Mouse (Mus musculus): Measurements from ENCODE around the gene Abcb8. TPM values are rescaled to one million over a fixed set of nuclear protein-coding genes. Genes with fewer than 3 reads are reported as not detected.

Abcb8 gene
- polyA plus RNA-seq, 1 experiment from 2014 or later, result 49.6 TPM

GRCm38 (mm10) chr5:24400911-24401605 lies 7.6 kb downstream of the Abcb8 start:
- H3K4me1 ChIP-seq, result no peaks in the 10 kb centered on the region
- H3K9ac ChIP-seq, result no peak overlapping the region
- ATAC-seq (ENCODE audit: borderline replicate concordance, extremely low read depth, low FRiP score, low TSS enrichment), result no peak
- H3K36me3 ChIP-seq, result peaks cover 17% of the 10 kb centered on the region; the same call in 1 of the 2 replicates
- 87% methylated on average over 5 of the region's 5 CpGs for WGBS
- H3K27me3 ChIP-seq, result no peaks in the 10 kb centered on the region
- H3K4me3 ChIP-seq, result no peak overlapping the region
- no peak overlapping the region for H3K4me2 ChIP-seq
- H3K27ac ChIP-seq, result no peak overlapping the region
- H3K9me3 ChIP-seq, result no peaks in the 10 kb centered on the region

GRCm38 (mm10) chr5:24401969-24402368 lies 8.5 kb downstream of the Abcb8 start:
- H3K4me3 ChIP-seq, result no peak overlapping the region
- no peak overlapping the region for H3K9ac ChIP-seq
- H3K4me2 ChIP-seq, result no peak overlapping the region
- H3K36me3 ChIP-seq, result peaks cover 17% of the 10 kb centered on the region; the same call in 1 of the 2 replicates
- 63% methylated on average over 9 of the region's 9 CpGs for WGBS
- no peak overlapping the region for H3K27ac ChIP-seq
- no peaks in the 10 kb centered on the region for H3K4me1 ChIP-seq
- ATAC-seq (ENCODE audit: borderline replicate concordance, extremely low read depth, low FRiP score, low TSS enrichment), result no peak
- H3K9me3 ChIP-seq, result no peaks in the 10 kb centered on the region
- H3K27me3 ChIP-seq, result no peaks in the 10 kb centered on the region

- Histone ChIP-seq H3K36me3 (peaks cover 17% of the 10 kb centered on the region; the same call in 1 of the 2 replicates), H3K9me3 (no peaks in the 10 kb centered on the region), H3K4me3 (no peak overlapping the region), H3K27me3 (no peaks in the 10 kb centered on the region), H3K4me1 (no peaks in the 10 kb centered on the region), H3K9ac (no peak overlapping the region), H3K27ac (no peak overlapping the region), H3K4me2 (no peak overlapping the region)
- WGBS, result 84% methylated on average over 6 of the region's 6 CpGs
- no peak for ATAC-seq (ENCODE audit: borderline replicate concordance, extremely low read depth, low FRiP score, low TSS enrichment)
These were observed 11.3 kb downstream of the Abcb8 start for GRCm38 (mm10) chr5:24404594-24405360.

GRCm38 (mm10) chr5:24405389-24405876 lies 12.0 kb downstream of the Abcb8 start:
- no peaks in the 10 kb centered on the region for H3K4me1 ChIP-seq
- H3K27me3 ChIP-seq, result no peaks in the 10 kb centered on the region
- H3K36me3 ChIP-seq, result peaks cover 16% of the 10 kb centered on the region; the same call in 1 of the 2 replicates
- H3K4me3 ChIP-seq, result no peak overlapping the region
- no peak overlapping the region for H3K9ac ChIP-seq
- no peak overlapping the region for H3K27ac ChIP-seq
- H3K9me3 ChIP-seq, result no peaks in the 10 kb centered on the region
- H3K4me2 ChIP-seq, result no peak overlapping the region
- ATAC-seq (ENCODE audit: borderline replicate concordance, extremely low read depth, low FRiP score, low TSS enrichment), result no peak
- WGBS, result 50% methylated on average over 3 of the region's 3 CpGs

- Histone ChIP-seq H3K27me3 (no peaks in the 10 kb centered on the region), H3K4me3 (no peak overlapping the region), H3K4me2 (no peak overlapping the region), H3K9ac (no peak overlapping the region), H3K9me3 (no peaks in the 10 kb centered on the region), H3K36me3 (no peaks in the 10 kb centered on the region), H3K27ac (no peak overlapping the region), H3K4me1 (no peaks in the 10 kb centered on the region)
- no peak for ATAC-seq (ENCODE audit: borderline replicate concordance, extremely low read depth, low FRiP score, low TSS enrichment)
- WGBS, result 83% methylated on average over 13 of the region's 13 CpGs
These were observed 15.2 kb downstream of the Abcb8 start for GRCm38 (mm10) chr5:24408651-24409050.

- WGBS, result 71% methylated on average over 2 of the region's 2 CpGs
- H3K4me1 ChIP-seq, result no peaks in the 10 kb centered on the region
These were observed 16.0 kb downstream of the Abcb8 start for GRCm38 (mm10) chr5:24409466-24409865.

GRCm38 (mm10) chr5:24412063-24412462 lies 18.6 kb downstream of the Abcb8 start:
- H3K27ac ChIP-seq, result no peak overlapping the region
- 85% methylated on average over 2 of the region's 2 CpGs for WGBS
- no peak for ATAC-seq (ENCODE audit: borderline replicate concordance, extremely low read depth, low FRiP score, low TSS enrichment)
- no peaks in the 10 kb centered on the region for H3K36me3 ChIP-seq
- H3K4me1 ChIP-seq, result peaks cover 4% of the 10 kb centered on the region; the same call in 1 of the 2 replicates
- no peak overlapping the region for H3K4me2 ChIP-seq
- no peaks in the 10 kb centered on the region for H3K27me3 ChIP-seq
- no peak overlapping the region for H3K4me3 ChIP-seq
- no peaks in the 10 kb centered on the region for H3K9me3 ChIP-seq
- H3K9ac ChIP-seq, result no peak overlapping the region

More at GRCm38 (mm10) chr5:24409466-24409865, 16.0 kb downstream of the Abcb8 start:
- Histone ChIP-seq H3K9ac (no peak overlapping the region), H3K4me3 (no peak overlapping the region), H3K9me3 (no peaks in the 10 kb centered on the region), H3K27me3 (no peaks in the 10 kb centered on the region), H3K36me3 (no peaks in the 10 kb centered on the region), H3K27ac (no peak overlapping the region), H3K4me2 (no peak overlapping the region)
- ATAC-seq (ENCODE audit: borderline replicate concordance, extremely low read depth, low FRiP score, low TSS enrichment), result no peak

GRCm38 (mm10) chr5:24413042-24413693 lies 19.7 kb downstream of the Abcb8 start, which contains the start of gene Asic3:
Gene Asic3 (plus strand): TSS chr5:24413392.
- no peak for ATAC-seq (ENCODE audit: borderline replicate concordance, extremely low read depth, low FRiP score, low TSS enrichment)
- H3K4me1 ChIP-seq, result peaks cover 4% of the 10 kb centered on the region; the same call in 1 of the 2 replicates

GRCm38 (mm10) chr5:24413938-24414337 lies 20.5 kb downstream of the Abcb8 start:
- Histone ChIP-seq H3K27me3 (no peaks in the 10 kb centered on the region), H3K27ac (no peak overlapping the region), H3K36me3 (peaks cover 1% of the 10 kb centered on the region; the same call in 1 of the 2 replicates), H3K4me1 (peaks cover 4% of the 10 kb centered on the region; the same call in 1 of the 2 replicates), H3K9me3 (no peaks in the 10 kb centered on the region), H3K9ac (no peak overlapping the region), H3K4me3 (no peak overlapping the region), H3K4me2 (no peak overlapping the region)
- no peak for ATAC-seq (ENCODE audit: borderline replicate concordance, extremely low read depth, low FRiP score, low TSS enrichment)
- 71% methylated on average over 13 of the region's 13 CpGs for WGBS

More at GRCm38 (mm10) chr5:24413042-24413693, 19.7 kb downstream of the Abcb8 start, which contains the start of gene Asic3:
- Histone ChIP-seq H3K9me3 (no peaks in the 10 kb centered on the region), H3K27ac (no peak within 1 kb of the TSS), H3K27me3 (no peaks in the 10 kb centered on the region), H3K9ac (no peak within 1 kb of the TSS), H3K36me3 (no peaks in the 10 kb centered on the region), H3K4me3 (no peak within 1 kb of the TSS), H3K4me2 (no peak within 1 kb of the TSS)
- WGBS, result 32% methylated on average over 11 of the region's 11 CpGs

GRCm38 (mm10) chr5:24416222-24416736 lies 22.8 kb downstream of the Abcb8 start:
- H3K9me3 ChIP-seq, result no peaks in the 10 kb centered on the region
- H3K4me2 ChIP-seq, result no peak overlapping the region; the same call in 1 of the 2 replicates
- H3K27me3 ChIP-seq, result no peaks in the 10 kb centered on the region
- peaks cover 4% of the 10 kb centered on the region; the same call in 1 of the 2 replicates for H3K4me1 ChIP-seq
- 1% methylated on average over 21 of the region's 21 CpGs for WGBS
- no peak overlapping the region for H3K27ac ChIP-seq
- no peak overlapping the region for H3K9ac ChIP-seq
- peak; percentile 73 for ATAC-seq (ENCODE audit: borderline replicate concordance, extremely low read depth, low FRiP score, low TSS enrichment)
- no peak overlapping the region for H3K4me3 ChIP-seq
- H3K36me3 ChIP-seq, result peaks cover 13% of the 10 kb centered on the region

- H3K36me3 ChIP-seq, result peaks cover 13% of the 10 kb centered on the region
- 84% methylated on average over 10 of the region's 10 CpGs for WGBS
These were observed 24.1 kb downstream of the Abcb8 start for GRCm38 (mm10) chr5:24417587-24417986.

More at GRCm38 (mm10) chr5:24417587-24417986, 24.1 kb downstream of the Abcb8 start:
- H3K27ac ChIP-seq, result no peak overlapping the region
- H3K9ac ChIP-seq, result no peak overlapping the region
- no peak overlapping the region for H3K4me3 ChIP-seq
- ATAC-seq (ENCODE audit: borderline replicate concordance, extremely low read depth, low FRiP score, low TSS enrichment), result no peak
- H3K4me1 ChIP-seq, result peaks cover 9% of the 10 kb centered on the region
- no peaks in the 10 kb centered on the region for H3K27me3 ChIP-seq
- no peaks in the 10 kb centered on the region for H3K9me3 ChIP-seq
- no peak overlapping the region for H3K4me2 ChIP-seq

Data from lung, embryonic 15.5 days (tissue).